Mouse (Mus musculus): Measurements from ENCODE around the gene Foxk1. TPM values are rescaled to one million over a fixed set of nuclear protein-coding genes. Genes with fewer than 3 reads are reported as not detected.

Gene Foxk1
- polyA plus RNA-seq (2012; fragmentation: generic; extraction: Trizol), result 8.2 TPM
- long read RNA-seq, experiment 1, partial matches to known transcripts, result 0 of 1 reads
- long read RNA-seq, experiment 1, other reads (novel, unspliced or antisense), result 1 of 1 reads
- long read RNA-seq, experiment 2, full-length matches to known transcripts, result 3 of 11 reads
- long read RNA-seq, experiment 2, partial matches to known transcripts, result 2 of 11 reads
- long read RNA-seq, experiment 2, other reads (novel, unspliced or antisense), result 6 of 11 reads

- Histone ChIP-seq H3K27me3 (ENCODE audit: control insufficient read depth, insufficient read depth, insufficient read length) (no peaks in the 10 kb centered on the region), H3K4me3 (ENCODE audit: insufficient read depth, poor library complexity, severe bottlenecking) (peak within 1 kb of the TSS; percentile 69), H3K36me3 (ENCODE audit: control insufficient read depth, insufficient read depth) (peaks cover 3% of the 10 kb centered on the region), H3ac (ENCODE audit: control insufficient read depth, insufficient read length, low read depth) (peak within 1 kb of the TSS; percentile 75), H3K79me3 (ENCODE audit: low read depth) (peaks cover 30% of the 10 kb centered on the region), H3K79me2 (ENCODE audit: control insufficient read depth, insufficient read depth) (peaks cover 47% of the 10 kb centered on the region)
- TF ChIP-seq MAX (IDR thresholded peaks at IDR 0.05) (peak; percentile 62), MYOD1 (IDR thresholded peaks at IDR 0.05; ENCODE audit: control insufficient read depth, insufficient read length, low read depth) (no peak), USF1 (IDR thresholded peaks at IDR 0.05; ENCODE audit: low read depth) (no peak)
Measured at GRCm38 (mm10) chr5:142400981-142401640, at the start of gene Foxk1. Foxk1 (plus strand) TSS chr5:142401497.

GRCm38 (mm10) chr5:142352336-142352892 lies 48.9 kb upstream of the Foxk1 start:
- Histone ChIP-seq H3K27me3 (ENCODE audit: control insufficient read depth, insufficient read depth, insufficient read length) (no peaks in the 10 kb centered on the region), H3K4me3 (ENCODE audit: insufficient read depth, poor library complexity, severe bottlenecking) (no peak overlapping the region), H3K79me2 (ENCODE audit: control insufficient read depth, insufficient read depth) (no peaks in the 10 kb centered on the region), H3K36me3 (ENCODE audit: control insufficient read depth, insufficient read depth) (no peaks in the 10 kb centered on the region), H3K79me3 (ENCODE audit: low read depth) (no peaks in the 10 kb centered on the region), H3ac (ENCODE audit: control insufficient read depth, insufficient read length, low read depth) (no peak overlapping the region)
- TF ChIP-seq MAX (IDR thresholded peaks at IDR 0.05), result no peak
- TF ChIP-seq CEBPB (IDR thresholded peaks at IDR 0.05; ENCODE audit: low read depth), result no peak
- TF ChIP-seq MYOG (IDR thresholded peaks at IDR 0.05; ENCODE audit: control insufficient read depth, extremely low read depth, insufficient read length), result no peak
- no peak for TF ChIP-seq FOSL1 (IDR thresholded peaks at IDR 0.05; ENCODE audit: insufficient read depth, low read length, poor library complexity, severe bottlenecking)
- TF ChIP-seq USF1 (IDR thresholded peaks at IDR 0.05; ENCODE audit: low read depth), result no peak
- TF ChIP-seq MYOD1 (IDR thresholded peaks at IDR 0.05; ENCODE audit: control insufficient read depth, insufficient read length, low read depth), result no peak
- no peak for TF ChIP-seq CTCF (IDR thresholded peaks at IDR 0.05; ENCODE audit: control insufficient read depth, insufficient read depth, insufficient read length)

- Histone ChIP-seq H3K79me2 (ENCODE audit: control insufficient read depth, insufficient read depth) (no peaks in the 10 kb centered on the region), H3K27me3 (ENCODE audit: control insufficient read depth, insufficient read depth, insufficient read length) (peaks cover 5% of the 10 kb centered on the region), H3ac (ENCODE audit: control insufficient read depth, insufficient read length, low read depth) (no peak overlapping the region), H3K36me3 (ENCODE audit: control insufficient read depth, insufficient read depth) (no peaks in the 10 kb centered on the region), H3K4me3 (ENCODE audit: insufficient read depth, poor library complexity, severe bottlenecking) (no peak overlapping the region), H3K79me3 (ENCODE audit: low read depth) (no peaks in the 10 kb centered on the region)
- TF ChIP-seq MYOG (IDR thresholded peaks at IDR 0.05; ENCODE audit: control insufficient read depth, extremely low read depth, insufficient read length) (no peak), MAX (IDR thresholded peaks at IDR 0.05) (no peak), MYOD1 (IDR thresholded peaks at IDR 0.05; ENCODE audit: control insufficient read depth, insufficient read length, low read depth) (no peak), CEBPB (IDR thresholded peaks at IDR 0.05; ENCODE audit: low read depth) (no peak), USF1 (IDR thresholded peaks at IDR 0.05; ENCODE audit: low read depth) (no peak), CTCF (IDR thresholded peaks at IDR 0.05; ENCODE audit: control insufficient read depth, insufficient read depth, insufficient read length) (no peak), FOSL1 (IDR thresholded peaks at IDR 0.05; ENCODE audit: insufficient read depth, low read length, poor library complexity, severe bottlenecking) (no peak)
Measured at GRCm38 (mm10) chr5:142355144-142355543, 46.2 kb upstream of the Foxk1 start.

- no peaks in the 10 kb centered on the region for H3K36me3 ChIP-seq (ENCODE audit: control insufficient read depth, insufficient read depth)
- peaks cover 10% of the 10 kb centered on the region for H3K27me3 ChIP-seq (ENCODE audit: control insufficient read depth, insufficient read depth, insufficient read length)
- TF ChIP-seq CTCF (IDR thresholded peaks at IDR 0.05; ENCODE audit: control insufficient read depth, insufficient read depth, insufficient read length) (no peak), MYOD1 (IDR thresholded peaks at IDR 0.05; ENCODE audit: control insufficient read depth, insufficient read length, low read depth) (no peak), MAX (IDR thresholded peaks at IDR 0.05) (no peak), CEBPB (IDR thresholded peaks at IDR 0.05; ENCODE audit: low read depth) (no peak)
- no peak overlapping the region for H3ac ChIP-seq (ENCODE audit: control insufficient read depth, insufficient read length, low read depth)
- H3K79me2 ChIP-seq (ENCODE audit: control insufficient read depth, insufficient read depth), result no peaks in the 10 kb centered on the region
- no peak overlapping the region for H3K4me3 ChIP-seq (ENCODE audit: insufficient read depth, poor library complexity, severe bottlenecking)
- H3K79me3 ChIP-seq (ENCODE audit: low read depth), result no peaks in the 10 kb centered on the region
Measured at GRCm38 (mm10) chr5:142361166-142361565, 40.1 kb upstream of the Foxk1 start.

- Histone ChIP-seq H3K27me3 (ENCODE audit: control insufficient read depth, insufficient read depth, insufficient read length) (peaks cover 10% of the 10 kb centered on the region), H3ac (ENCODE audit: control insufficient read depth, insufficient read length, low read depth) (no peak overlapping the region), H3K79me3 (ENCODE audit: low read depth) (no peaks in the 10 kb centered on the region), H3K36me3 (ENCODE audit: control insufficient read depth, insufficient read depth) (no peaks in the 10 kb centered on the region), H3K4me3 (ENCODE audit: insufficient read depth, poor library complexity, severe bottlenecking) (no peak overlapping the region), H3K79me2 (ENCODE audit: control insufficient read depth, insufficient read depth) (no peaks in the 10 kb centered on the region)
- no peak for TF ChIP-seq CTCF (IDR thresholded peaks at IDR 0.05; ENCODE audit: control insufficient read depth, insufficient read depth, insufficient read length)
Measured at GRCm38 (mm10) chr5:142362894-142363293, 38.4 kb upstream of the Foxk1 start.

- Histone ChIP-seq H3K36me3 (ENCODE audit: control insufficient read depth, insufficient read depth) (no peaks in the 10 kb centered on the region), H3K79me3 (ENCODE audit: low read depth) (no peaks in the 10 kb centered on the region), H3K4me3 (ENCODE audit: insufficient read depth, poor library complexity, severe bottlenecking) (no peak overlapping the region), H3ac (ENCODE audit: control insufficient read depth, insufficient read length, low read depth) (no peak overlapping the region), H3K27me3 (ENCODE audit: control insufficient read depth, insufficient read depth, insufficient read length) (peaks cover 10% of the 10 kb centered on the region), H3K79me2 (ENCODE audit: control insufficient read depth, insufficient read depth) (no peaks in the 10 kb centered on the region)
- TF ChIP-seq CTCF (IDR thresholded peaks at IDR 0.05; ENCODE audit: control insufficient read depth, insufficient read depth, insufficient read length) (no peak), USF1 (IDR thresholded peaks at IDR 0.05; ENCODE audit: low read depth) (no peak), MYOG (IDR thresholded peaks at IDR 0.05; ENCODE audit: control insufficient read depth, extremely low read depth, insufficient read length) (no peak), MAX (IDR thresholded peaks at IDR 0.05) (no peak), FOSL1 (IDR thresholded peaks at IDR 0.05; ENCODE audit: insufficient read depth, low read length, poor library complexity, severe bottlenecking) (no peak), CEBPB (IDR thresholded peaks at IDR 0.05; ENCODE audit: low read depth) (no peak), MYOD1 (IDR thresholded peaks at IDR 0.05; ENCODE audit: control insufficient read depth, insufficient read length, low read depth) (no peak)
Measured at GRCm38 (mm10) chr5:142364095-142364494, 37.2 kb upstream of the Foxk1 start.
